Mouse (Mus musculus): Measurements from ENCODE around the gene Ugt1a1. TPM values are rescaled to one million over a fixed set of nuclear protein-coding genes. Genes with fewer than 3 reads are reported as not detected.

Ugt1a1 gene
- polyA plus RNA-seq, 1 experiment from 2014 or later = not detected

- ATAC-seq (ENCODE audit: insufficient read depth) (peak; percentile 12; the same call in 1 of the 2 replicates), DNase-seq (peak; percentile 70)
- no peak overlapping the region for H3K4me2 ChIP-seq
- H3K4me1 ChIP-seq (ENCODE audit: insufficient read depth) = no peaks in the 10 kb centered on the region
- no peak for TF ChIP-seq CTCF (IDR thresholded peaks at IDR 0.05; ENCODE audit: low read depth)
- no peak overlapping the region for H3K9ac ChIP-seq
- H3K36me3 ChIP-seq (ENCODE audit: insufficient read depth) = peaks cover 45% of the 10 kb centered on the region
- 58% methylated on average over 8 of the region's 8 CpGs for WGBS
- no peak overlapping the region for H3K4me3 ChIP-seq (ENCODE audit: low read depth, low read length)
- H3K9me3 ChIP-seq (ENCODE audit: low read depth, low read length) = peaks cover 28% of the 10 kb centered on the region
- no peaks in the 10 kb centered on the region for H3K27me3 ChIP-seq (ENCODE audit: insufficient read depth, low read length)
- no peak overlapping the region; the same call in 1 of the 2 replicates for H3K27ac ChIP-seq (ENCODE audit: low read depth)
These were observed 47.3 kb downstream of the Ugt1a1 start for GRCm38 (mm10) chr1:88258881-88259642.

- peak; percentile 15; the same call in 1 of the 2 replicates for ATAC-seq (ENCODE audit: insufficient read depth)
- 65% methylated on average over 4 of the region's 4 CpGs for whole genome bisulfite sequencing
- H3K27me3 ChIP-seq (ENCODE audit: insufficient read depth, low read length) = no peaks in the 10 kb centered on the region
These were observed 47.9 kb downstream of the Ugt1a1 start for GRCm38 (mm10) chr1:88259643-88260024.

GRCm38 (mm10) chr1:88260114-88260513, 48.4 kb downstream of the Ugt1a1 start:
- ATAC-seq (ENCODE audit: insufficient read depth) (peak; percentile 18), DNase-seq (no peak)
- H3K36me3 ChIP-seq (ENCODE audit: insufficient read depth) = peaks cover 56% of the 10 kb centered on the region
- WGBS = 72% methylated on average over 6 of the region's 6 CpGs
- H3K4me1 ChIP-seq (ENCODE audit: insufficient read depth) = no peaks in the 10 kb centered on the region
- TF ChIP-seq CTCF (IDR thresholded peaks at IDR 0.05; ENCODE audit: low read depth) = no peak
- no peak overlapping the region for H3K4me2 ChIP-seq
- H3K9ac ChIP-seq = no peak overlapping the region
- H3K4me3 ChIP-seq (ENCODE audit: low read depth, low read length) = no peak overlapping the region
- H3K27ac ChIP-seq (ENCODE audit: low read depth) = no peak overlapping the region
- peaks cover 20% of the 10 kb centered on the region for H3K9me3 ChIP-seq (ENCODE audit: low read depth, low read length)
- no peaks in the 10 kb centered on the region for H3K27me3 ChIP-seq (ENCODE audit: insufficient read depth, low read length)

More at GRCm38 (mm10) chr1:88259643-88260024, 47.9 kb downstream of the Ugt1a1 start:
- H3K4me2 ChIP-seq = no peak overlapping the region
- no peak overlapping the region for H3K4me3 ChIP-seq (ENCODE audit: low read depth, low read length)
- H3K9me3 ChIP-seq (ENCODE audit: low read depth, low read length) = peaks cover 25% of the 10 kb centered on the region
- H3K9ac ChIP-seq = no peak overlapping the region
- no peaks in the 10 kb centered on the region for H3K4me1 ChIP-seq (ENCODE audit: insufficient read depth)
- peaks cover 51% of the 10 kb centered on the region for H3K36me3 ChIP-seq (ENCODE audit: insufficient read depth)
- DNase-seq = no peak
- no peak overlapping the region for H3K27ac ChIP-seq (ENCODE audit: low read depth)
- TF ChIP-seq CTCF (IDR thresholded peaks at IDR 0.05; ENCODE audit: low read depth) = no peak

GRCm38 (mm10) chr1:88260604-88261377, 49.0 kb downstream of the Ugt1a1 start:
- H3K4me2 ChIP-seq = no peak overlapping the region
- no peak for DNase-seq
- peaks cover 63% of the 10 kb centered on the region for H3K36me3 ChIP-seq (ENCODE audit: insufficient read depth)
- no peak for ATAC-seq (ENCODE audit: insufficient read depth)
- H3K27ac ChIP-seq (ENCODE audit: low read depth) = no peak overlapping the region
- H3K27me3 ChIP-seq (ENCODE audit: insufficient read depth, low read length) = no peaks in the 10 kb centered on the region
- TF ChIP-seq CTCF (IDR thresholded peaks at IDR 0.05; ENCODE audit: low read depth) = no peak
- no peaks in the 10 kb centered on the region for H3K4me1 ChIP-seq (ENCODE audit: insufficient read depth)
- WGBS = 79% methylated on average over 10 of the region's 10 CpGs
- no peak overlapping the region for H3K4me3 ChIP-seq (ENCODE audit: low read depth, low read length)
- H3K9ac ChIP-seq = no peak overlapping the region
- peaks cover 13% of the 10 kb centered on the region for H3K9me3 ChIP-seq (ENCODE audit: low read depth, low read length)

- peaks cover 6% of the 10 kb centered on the region; the same call in 1 of the 2 replicates for H3K9me3 ChIP-seq (ENCODE audit: low read depth, low read length)
These were observed 49.9 kb downstream of the Ugt1a1 start for GRCm38 (mm10) chr1:88261706-88262105.

GRCm38 (mm10) chr1:88262255-88262654, 50.5 kb downstream of the Ugt1a1 start:
- H3K4me1 ChIP-seq (ENCODE audit: insufficient read depth) = no peaks in the 10 kb centered on the region
- no peak overlapping the region for H3K9ac ChIP-seq
- no peaks in the 10 kb centered on the region for H3K27me3 ChIP-seq (ENCODE audit: insufficient read depth, low read length)
- no peak overlapping the region for H3K4me2 ChIP-seq
- ATAC-seq (ENCODE audit: insufficient read depth) (peak; percentile 1; the same call in 1 of the 2 replicates), DNase-seq (peak; percentile 81)
- H3K27ac ChIP-seq (ENCODE audit: low read depth) = no peak overlapping the region
- no peak for TF ChIP-seq CTCF (IDR thresholded peaks at IDR 0.05; ENCODE audit: low read depth)
- 67% methylated on average over 4 of the region's 4 CpGs for WGBS
- H3K36me3 ChIP-seq (ENCODE audit: insufficient read depth) = peaks cover 77% of the 10 kb centered on the region
- H3K4me3 ChIP-seq (ENCODE audit: low read depth, low read length) = no peak overlapping the region
- H3K9me3 ChIP-seq (ENCODE audit: low read depth, low read length) = peaks cover 4% of the 10 kb centered on the region; the same call in 1 of the 2 replicates

More at GRCm38 (mm10) chr1:88261706-88262105, 49.9 kb downstream of the Ugt1a1 start:
- Histone ChIP-seq H3K36me3 (ENCODE audit: insufficient read depth) (peaks cover 72% of the 10 kb centered on the region), H3K27ac (ENCODE audit: low read depth) (no peak overlapping the region), H3K4me2 (no peak overlapping the region), H3K4me1 (ENCODE audit: insufficient read depth) (no peaks in the 10 kb centered on the region), H3K9ac (no peak overlapping the region), H3K27me3 (ENCODE audit: insufficient read depth, low read length) (no peaks in the 10 kb centered on the region), H3K4me3 (ENCODE audit: low read depth, low read length) (no peak overlapping the region)
- 83% methylated on average over 7 of the region's 7 CpGs for WGBS
- peak; percentile 1; the same call in 1 of the 2 replicates for ATAC-seq (ENCODE audit: insufficient read depth)
- no peak for TF ChIP-seq CTCF (IDR thresholded peaks at IDR 0.05; ENCODE audit: low read depth)
- DNase-seq = no peak

GRCm38 (mm10) chr1:88262961-88263360, 51.2 kb downstream of the Ugt1a1 start:
- Histone ChIP-seq H3K27me3 (ENCODE audit: insufficient read depth, low read length) (no peaks in the 10 kb centered on the region), H3K4me2 (no peak overlapping the region), H3K4me1 (ENCODE audit: insufficient read depth) (no peaks in the 10 kb centered on the region), H3K36me3 (ENCODE audit: insufficient read depth) (peaks cover 84% of the 10 kb centered on the region), H3K9me3 (ENCODE audit: low read depth, low read length) (no peaks in the 10 kb centered on the region), H3K9ac (no peak overlapping the region), H3K4me3 (ENCODE audit: low read depth, low read length) (no peak overlapping the region), H3K27ac (ENCODE audit: low read depth) (no peak overlapping the region)
- DNase-seq (no peak), ATAC-seq (ENCODE audit: insufficient read depth) (no peak)
- no peak for TF ChIP-seq CTCF (IDR thresholded peaks at IDR 0.05; ENCODE audit: low read depth)
- WGBS = 71% methylated on average over 6 of the region's 6 CpGs

All from lung, embryonic 14.5 days (tissue).